Mouse (Mus musculus) ovary, postnatal 36 days (tissue): ENCODE data around the gene Ptprd.

Experiments
- DNase-seq: peaks from one replicate; pipeline ENCODE4 v3.0.0; 2022; ENCODE audit warnings: low spot score, mixed read lengths

The Ptprd gene

DNA sequence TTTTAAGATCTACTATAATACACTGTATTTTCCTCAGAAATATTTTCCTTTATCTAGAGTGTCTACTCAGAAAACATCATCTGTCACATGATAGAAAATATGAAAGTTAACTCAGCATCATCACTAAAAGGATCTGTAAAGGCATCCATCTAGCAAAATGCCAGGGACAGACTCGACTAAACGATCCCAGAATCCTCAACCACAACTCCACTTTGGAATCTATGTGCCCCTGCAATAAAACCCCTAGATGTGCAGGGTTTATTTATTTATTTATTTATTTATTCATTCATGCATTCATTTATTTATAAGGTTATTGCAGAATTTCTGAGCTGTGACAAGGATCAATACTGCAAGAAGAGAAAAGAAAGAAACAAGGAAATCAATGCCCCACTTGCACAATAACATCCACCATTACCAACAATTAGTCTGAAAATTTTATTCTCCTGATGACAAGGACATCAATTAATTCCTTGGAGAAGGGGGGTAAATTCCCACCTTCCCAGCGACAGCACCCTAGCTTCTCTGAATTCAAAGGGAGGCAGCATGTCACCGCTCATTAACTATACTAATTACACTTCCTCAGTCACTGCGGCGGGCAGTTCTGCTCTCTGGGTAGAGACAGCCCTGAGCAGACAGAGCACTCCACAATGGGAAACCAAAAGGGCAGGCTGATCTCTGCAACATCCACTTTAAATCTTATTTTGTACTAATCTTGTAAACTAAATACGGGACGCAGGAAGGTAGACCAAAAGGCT is 2186.0 kb downstream of the Ptprd start:
- no peak for DNase-seq

DNA sequence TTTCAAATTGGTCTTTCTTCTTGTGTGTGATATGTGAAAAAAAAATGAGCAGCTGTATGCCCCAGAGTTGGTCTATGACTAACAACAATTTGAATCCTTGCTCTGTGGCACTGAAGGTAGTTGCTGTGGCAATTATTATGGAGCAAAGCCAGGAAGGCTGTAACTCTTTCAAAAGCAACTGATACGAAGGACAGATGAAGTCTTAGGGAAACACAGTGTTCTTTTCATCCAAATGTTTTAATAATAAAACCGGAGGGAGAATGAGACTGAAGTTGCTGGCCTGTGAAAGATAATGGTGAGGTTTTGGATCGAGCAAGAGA is 2187.3 kb downstream of the Ptprd start:
- DNase-seq = no peak

DNA sequence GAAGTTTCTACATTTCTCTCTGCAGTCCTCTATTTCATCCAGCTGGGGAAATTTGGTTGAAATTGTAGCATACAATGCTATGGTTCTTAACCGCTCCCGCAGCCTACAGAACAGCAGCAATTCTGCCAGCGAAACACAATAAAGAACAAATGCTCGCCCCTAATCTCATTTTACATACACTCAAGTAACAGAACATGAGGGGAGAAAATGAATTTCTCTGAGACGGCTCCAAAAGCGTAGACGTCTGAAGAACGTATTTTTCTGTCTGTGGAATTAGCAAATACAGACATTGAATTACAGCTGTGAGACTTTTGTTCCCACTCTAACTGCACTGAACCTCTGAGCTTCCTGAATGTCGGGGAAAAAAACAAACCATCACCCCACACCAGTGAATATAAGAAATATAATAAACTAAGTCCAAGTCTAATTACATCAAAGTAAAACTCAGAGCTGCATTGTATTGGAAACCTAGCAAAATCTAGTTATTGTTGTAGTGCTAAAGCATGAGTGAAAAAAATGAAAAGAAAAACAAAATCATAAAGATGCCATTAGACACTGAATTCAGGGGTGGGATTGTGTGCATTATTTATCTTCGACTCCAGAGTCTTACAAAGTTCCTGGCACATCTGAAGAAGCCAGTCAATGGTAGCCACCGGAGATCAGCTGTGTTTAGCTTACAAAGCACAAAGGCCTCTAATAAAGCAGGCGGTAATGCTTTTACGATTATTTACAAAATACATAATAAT is 2187.8 kb downstream of the Ptprd start:
- DNase-seq = no peak

DNA sequence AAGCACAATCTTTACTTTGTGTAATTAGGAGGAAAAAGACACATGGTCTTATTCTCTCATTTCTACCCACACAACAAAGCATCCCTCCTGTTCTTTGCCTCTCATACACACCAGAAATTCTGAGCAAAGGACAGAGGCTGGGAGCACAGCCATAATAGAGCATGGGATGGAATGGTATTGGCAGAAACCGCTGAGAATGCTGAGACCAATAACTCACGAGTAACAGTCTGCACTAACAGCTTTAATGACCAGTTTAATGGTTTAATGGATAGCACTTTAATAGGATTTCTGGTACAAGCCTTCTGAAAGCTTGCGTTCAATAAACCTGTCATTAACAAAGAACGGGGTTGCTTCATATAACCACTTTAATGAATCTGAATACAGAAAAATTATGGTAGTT is 2190.1 kb downstream of the Ptprd start:
- DNase-seq = no peak

DNA sequence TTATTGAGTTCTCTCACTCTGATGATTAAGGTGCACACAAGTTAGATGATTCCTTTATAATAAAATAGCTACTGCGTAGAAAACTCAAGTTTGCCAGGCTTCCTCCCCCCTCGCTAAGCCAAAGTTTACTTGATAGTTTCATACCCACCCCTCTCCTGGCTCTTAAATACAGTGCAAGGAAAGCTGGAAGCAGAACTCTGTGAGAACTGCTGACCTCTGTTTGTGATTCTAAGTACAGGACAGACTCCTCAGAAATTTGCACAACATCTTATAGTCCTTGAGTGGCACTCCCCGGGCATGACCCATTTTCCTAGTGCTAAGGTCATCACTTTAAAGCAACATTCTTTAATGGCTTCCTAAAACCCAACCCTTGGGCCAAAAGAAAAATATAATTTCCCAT is 2196.7 kb downstream of the Ptprd start:
- DNase-seq = no peak

DNA sequence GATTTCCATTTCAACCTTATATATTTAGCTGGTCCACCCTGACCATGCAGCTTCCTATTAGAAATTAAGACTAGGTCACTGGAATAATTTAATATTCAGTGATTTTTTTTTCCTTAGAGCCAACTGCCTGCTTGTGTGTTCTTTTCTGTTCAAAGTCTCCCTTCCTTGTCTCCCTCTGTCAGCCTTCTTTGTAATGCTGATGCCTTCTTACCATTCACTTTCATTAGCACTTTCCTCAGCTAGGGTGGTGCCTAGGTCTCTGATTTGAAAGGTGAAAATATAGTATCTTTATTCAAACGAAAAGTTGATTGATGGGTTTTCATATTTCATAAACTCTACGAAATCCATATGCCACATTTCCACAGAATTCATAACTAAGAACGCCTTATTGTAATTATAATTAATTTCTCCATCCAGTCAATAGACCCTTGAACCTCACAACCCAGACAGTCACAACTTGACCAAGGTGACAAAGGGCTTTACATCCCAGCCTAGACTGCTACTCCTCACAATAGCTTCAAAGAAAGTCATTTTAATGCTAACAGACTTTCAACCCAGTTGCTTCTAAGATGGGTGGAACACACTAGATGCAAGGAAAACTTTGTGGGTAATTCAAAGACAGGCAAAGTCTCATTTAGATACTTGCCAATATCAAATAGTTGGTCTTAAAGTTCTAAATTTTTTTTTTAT is 2197.5 kb downstream of the Ptprd start:
- no peak for DNase-seq

DNA sequence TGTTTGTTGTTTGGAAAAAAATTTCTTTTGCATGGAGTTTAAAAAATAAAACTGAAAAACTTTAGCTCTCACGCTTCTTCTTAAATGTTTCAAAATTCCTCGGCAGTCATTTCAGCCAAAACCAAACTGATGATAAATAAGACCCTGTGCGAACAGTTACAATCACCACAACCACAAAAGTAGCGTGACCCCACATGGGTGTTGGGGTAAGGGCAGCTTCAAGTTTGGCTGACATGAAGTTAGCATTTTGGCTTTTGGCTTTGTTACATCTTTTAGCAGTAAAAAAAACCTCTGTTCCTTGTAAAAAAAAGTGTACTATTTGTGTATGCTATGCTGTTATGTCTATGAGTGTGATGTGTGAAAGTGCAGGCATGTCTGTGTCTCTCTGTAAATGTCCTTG is 2203.2 kb downstream of the Ptprd start:
- no peak for DNase-seq

DNA sequence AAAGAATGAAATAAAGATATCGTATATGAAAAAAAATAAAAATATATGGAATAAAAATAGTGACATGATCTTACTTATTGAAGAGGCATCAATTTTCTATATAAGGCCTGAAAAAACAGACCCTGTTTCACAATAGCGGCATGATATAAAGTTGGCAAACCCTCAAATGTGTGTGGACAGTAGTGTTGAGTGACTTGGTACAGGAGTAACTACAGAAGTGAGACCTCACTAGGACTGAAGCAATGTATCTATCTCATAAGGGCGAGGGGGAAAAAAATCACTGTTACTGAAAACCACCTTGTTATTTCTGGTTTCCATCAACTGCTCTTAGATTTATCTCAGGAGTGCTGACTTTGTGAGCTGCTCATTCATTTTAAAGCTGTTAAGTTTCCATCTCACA is 2204.5 kb downstream of the Ptprd start:
- DNase-seq = no peak

DNA sequence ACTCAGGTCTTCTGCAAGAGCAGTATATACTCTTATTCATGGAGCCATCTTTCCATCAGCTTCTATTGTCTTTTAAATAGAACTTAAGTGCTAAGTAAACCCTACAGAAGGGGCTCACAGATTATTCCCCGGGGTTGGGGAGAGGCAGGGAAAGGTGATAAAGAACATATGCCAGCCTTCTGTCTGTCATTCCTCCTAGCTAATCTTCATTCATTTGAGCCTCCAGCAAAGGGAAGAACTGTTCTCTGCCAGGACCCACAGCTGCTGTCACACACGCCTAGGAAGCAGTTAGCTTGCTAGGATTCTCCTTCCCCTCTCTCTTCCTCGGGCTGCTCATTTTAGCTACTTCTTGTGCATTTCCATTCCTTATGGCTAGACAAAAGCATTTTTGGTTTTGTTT is 2205.0 kb downstream of the Ptprd start:
- no peak for DNase-seq

DNA sequence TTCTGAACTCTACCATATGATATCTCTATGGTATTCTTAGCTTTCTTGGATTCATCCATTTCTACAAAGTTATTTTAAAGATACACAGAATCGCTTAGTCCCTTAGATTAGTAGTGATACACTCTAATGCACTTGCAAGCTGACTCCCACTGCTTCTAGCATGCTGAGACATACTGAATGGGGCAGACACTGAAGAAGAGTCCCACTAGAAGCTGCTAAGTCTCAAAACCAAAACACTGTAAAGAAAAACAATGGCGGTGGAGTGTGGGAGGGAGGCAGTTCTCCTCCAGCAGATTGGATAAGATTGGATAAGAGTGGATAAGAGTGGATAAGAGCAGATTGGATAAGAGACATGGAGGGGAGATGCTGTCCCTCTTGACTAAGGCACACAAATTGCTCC is 2207.6 kb downstream of the Ptprd start:
- no peak for DNase-seq

DNA sequence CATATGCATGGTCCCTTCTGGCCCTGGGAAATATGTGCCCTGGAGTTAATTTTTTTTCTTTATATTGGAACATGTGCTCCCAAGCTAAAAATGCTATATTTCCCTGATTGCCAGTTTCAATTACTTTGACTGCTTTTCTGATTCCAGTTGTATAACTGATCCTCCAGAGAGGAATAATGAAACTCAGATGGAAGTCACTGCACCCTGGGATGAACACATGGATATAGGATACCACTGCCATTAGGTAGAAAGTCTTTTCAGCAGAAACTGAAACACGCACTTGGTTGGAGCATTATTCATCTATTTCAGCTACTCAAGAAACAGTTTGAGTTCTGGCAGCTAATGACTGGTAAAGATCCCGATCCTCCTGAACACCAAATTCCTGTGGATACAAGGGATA is 2211.5 kb downstream of the Ptprd start:
- DNase-seq = no peak

DNA sequence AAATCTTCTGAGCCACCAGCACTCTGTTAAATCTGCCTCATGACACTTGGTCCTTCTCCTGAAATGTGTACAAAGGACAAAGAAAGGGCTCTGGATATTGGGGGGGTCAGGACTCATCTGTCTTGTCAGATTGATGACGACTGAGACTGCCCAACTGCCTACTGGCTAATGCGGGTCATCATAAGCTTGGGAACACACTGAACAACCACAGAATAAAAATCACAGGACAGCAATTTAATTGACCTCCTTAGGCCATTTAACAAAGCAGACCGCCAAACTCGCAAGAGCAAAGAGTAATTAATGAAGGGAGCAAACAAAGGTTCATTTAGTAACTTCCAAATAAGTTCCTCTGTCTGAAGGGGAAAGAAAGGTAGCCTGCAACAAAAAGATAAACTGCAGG is 2215.9 kb downstream of the Ptprd start:
- DNase-seq = no peak

DNA sequence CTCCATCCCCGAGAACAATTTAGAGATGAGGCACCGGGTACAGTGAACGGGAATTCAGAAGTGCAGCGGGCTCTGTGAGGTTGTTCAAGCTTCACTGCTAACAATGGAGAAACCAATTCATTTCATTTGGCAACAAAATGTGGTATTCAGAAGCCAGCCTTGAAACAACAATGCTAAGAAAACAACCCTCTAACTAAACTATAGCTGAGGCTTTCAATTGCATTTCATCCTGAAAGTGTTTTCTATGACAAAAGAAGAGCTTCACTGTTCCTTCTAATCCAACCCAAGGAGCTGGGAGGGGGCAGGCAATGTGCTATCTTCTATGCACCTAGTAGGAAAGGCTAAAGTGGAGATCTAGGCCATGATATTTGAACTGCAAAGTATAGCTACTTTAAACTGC is 2217.2 kb downstream of the Ptprd start:
- DNase-seq = no peak

DNA sequence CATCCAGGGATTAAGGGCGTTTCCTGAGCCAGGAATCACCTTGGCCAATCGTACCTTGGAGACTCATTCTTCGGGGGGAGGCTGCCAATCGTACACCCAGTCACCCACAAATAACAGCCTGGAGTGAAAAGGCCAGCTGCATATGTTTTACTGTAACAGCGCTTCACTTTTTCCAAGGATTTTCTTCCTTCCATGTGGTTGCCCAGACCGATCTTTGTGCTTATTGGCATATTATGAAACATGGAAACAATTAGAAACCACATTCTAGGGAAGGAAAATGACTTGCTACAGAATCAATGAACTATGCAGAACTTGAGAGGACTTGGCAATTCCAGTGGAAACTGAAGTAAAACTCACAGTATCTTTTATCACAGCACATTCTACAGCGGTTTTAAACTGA is 2218.7 kb downstream of the Ptprd start:
- no peak for DNase-seq

DNA sequence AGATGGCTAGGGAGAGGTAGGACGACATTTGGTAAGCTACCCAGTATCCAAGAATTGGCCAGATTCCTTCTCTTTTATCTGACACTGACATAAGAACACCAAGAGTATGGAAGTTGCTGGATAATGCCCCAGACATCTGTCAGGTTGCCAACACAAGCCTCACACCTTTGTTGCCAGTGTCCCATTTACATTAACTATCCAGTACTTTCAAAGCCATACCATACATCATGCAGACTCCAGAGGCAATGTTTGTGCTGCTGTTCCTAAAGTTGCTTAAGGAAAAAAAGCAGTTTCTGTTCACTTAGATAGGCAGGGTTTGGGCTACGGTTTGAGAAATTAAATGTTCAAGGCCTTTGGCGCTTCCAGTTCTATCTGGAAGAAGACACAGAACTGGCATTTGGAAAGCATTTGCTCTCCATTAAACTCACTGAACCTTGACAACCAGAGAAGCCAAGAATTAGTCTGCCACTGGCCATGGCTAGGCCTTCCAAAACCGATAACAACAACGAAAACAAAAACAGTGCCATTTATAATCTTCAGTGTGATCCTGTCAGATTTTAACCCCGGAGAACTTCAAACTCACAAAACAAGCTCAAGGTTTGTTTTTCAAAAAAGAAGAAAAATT is 2220.0 kb downstream of the Ptprd start:
- peak; percentile 26 for DNase-seq

DNA sequence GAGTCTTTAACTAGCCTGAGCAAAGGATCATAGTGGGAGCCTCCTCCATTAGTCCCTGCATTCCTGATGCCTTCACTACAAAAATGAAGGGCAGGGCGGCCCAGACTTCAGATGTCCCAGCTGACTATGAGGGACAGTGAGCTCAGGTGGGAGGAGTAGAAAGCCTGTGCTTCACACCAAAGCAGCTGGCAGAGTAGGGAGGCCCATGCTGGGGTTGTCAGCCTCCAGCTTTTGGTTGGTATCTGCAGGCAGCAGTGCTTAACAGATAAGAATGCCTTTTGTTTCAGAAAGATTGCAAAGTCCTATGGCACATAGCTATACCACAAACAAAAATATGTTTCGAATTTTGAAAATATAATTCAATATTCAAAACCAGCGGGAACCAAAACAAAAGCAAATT is 2237.0 kb downstream of the Ptprd start:
- no peak for DNase-seq

DNA sequence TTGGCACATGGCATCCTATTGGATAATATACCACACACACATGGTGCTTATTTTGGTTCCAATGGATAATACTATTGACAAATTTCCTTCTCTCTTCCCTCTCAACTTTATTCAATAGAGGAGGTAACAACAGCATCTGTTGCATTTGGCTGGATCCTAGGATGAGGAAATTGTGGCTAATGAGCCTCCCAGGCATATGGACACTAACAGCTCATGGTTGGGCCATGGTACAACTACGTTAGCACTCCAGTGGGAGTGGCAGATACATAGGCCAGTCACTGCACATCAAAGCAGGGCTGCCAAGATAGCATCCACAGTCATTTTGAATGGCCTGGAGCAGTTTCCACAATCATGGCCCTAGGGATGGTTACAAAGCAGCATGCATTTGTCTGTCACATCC is 2238.4 kb downstream of the Ptprd start:
- no peak for DNase-seq

DNA sequence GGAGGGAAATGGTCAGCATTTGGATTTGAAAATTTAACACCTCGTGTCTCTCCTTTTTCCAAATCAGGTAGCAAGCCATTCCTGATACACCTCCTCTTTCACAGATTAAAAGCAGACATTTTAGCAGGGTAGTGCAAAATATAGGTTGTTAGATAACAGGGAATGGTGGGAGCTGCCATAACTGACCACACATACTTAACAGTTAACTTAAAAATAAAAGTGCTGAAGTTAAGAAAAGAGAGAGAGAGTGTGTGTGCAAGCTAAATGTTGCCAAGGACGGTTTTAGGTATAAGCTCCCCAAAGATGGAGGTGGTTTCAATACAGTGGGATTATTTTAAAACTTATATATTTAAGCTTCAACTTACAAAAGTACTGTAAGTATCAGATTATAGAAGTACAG is 2241.8 kb downstream of the Ptprd start:
- DNase-seq = no peak

DNA sequence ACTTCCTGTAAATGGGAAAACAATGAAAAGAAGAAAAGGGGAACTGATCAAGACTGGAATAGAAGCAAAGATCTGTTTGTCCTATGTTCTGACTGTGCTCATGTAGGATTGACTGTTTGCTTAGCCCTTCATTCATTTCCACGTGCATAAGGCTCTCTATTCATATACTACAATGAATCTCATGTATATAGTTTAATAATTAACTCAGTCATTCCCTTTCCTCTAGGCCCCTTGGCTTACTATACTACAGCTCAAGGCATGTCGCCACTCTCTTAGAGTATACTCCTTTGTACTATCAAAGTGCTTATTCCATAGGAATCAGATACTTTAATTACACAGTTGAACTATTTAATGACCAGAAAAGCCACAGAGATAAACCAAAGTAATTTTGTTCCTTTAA is 2243.1 kb downstream of the Ptprd start:
- DNase-seq = no peak

DNA sequence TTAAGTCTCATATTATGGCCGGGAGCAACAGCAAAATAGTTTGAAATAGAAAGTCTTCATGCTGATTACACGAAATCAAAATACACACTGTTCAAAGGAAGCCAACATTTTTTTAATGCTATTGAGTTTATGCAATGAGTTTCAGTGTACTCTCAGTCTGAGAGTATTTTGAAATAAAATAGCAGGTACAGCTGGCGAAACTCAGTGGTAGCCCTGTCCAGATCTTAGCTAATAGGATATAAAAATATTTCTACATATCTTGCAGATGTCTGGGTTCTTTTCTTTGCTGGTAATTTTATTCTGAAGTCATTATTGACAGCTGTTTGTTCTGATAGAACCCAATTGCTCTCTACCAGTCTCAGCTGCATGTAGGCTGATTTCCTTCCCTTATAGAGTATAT is 2246.0 kb downstream of the Ptprd start:
- DNase-seq = no peak

DNA sequence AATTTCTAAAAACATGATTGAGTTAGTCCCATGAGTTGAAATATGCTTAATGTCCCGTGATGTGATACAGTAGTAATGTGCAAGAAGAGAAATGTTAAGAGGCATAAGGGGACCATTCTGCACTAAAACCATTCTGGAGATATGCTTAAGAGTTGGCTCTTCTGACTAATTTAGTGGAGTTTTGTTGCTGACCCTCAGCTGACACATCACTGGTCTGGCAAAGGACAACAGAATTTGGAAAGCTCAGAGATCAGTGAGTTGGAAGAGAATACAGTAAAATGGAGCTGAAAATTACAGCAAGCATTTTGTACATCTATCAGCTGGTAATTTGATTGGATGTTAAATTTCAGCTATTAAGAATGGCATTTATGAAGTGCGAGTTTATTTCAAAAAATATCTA is 2248.8 kb downstream of the Ptprd start:
- no peak for DNase-seq

DNA sequence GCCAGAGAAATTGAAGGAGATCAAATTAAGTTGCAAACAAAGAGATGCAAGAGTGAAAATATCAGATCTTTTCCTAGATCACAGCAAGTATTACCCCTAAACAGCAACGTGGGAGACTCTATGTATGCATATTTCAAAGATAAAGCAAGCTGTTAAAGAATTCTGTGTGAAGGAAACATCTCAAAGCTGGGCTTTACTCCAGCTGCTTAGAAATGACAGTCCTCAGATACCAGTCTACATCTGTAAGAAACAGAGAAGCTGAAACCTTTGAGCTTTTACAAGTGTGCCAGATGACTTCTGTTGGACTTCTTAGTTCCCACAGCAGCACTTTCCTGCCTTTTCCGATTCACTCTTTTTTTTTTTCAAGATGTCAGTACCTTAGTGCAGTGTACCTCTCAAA is 2249.9 kb downstream of the Ptprd start:
- DNase-seq = no peak
